18 mouse cellular contexts compared by ENCODE assay signal in the genomic region with DNA sequence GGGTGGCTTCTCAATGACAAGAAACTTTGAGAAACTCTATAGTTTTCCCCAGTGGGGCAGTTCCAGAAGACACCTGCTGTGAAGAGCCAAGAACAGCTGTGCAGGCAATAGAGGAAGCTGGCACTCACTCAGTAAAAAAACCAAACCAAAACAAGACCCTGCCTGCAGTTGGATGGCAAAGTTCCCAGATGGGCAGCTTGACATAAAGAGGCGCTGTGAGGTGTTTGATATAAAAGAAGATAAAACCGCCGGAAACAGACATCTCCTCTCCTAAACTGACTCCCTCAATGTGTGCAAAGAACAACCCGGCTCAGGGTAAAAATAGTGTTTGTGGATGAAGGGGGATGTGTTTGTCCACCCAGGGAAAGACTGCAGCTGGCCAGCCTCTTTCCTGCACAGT. TPM values are rescaled to one million over a fixed set of nuclear protein-coding genes. Genes with fewer than 3 reads are reported as not detected.
A peak's percentile ranks its signal among the peaks of the same experiment; 100 is the strongest.
DNase-seq lines count a peak whose midpoint lies in the region; ATAC-seq and TF ChIP-seq lines count a peak whose summit lies in the region.
"Had no signal": no experiment of that assay in that cellular context is flagged by ENCODE, and none has a peak within 500 bp of the region (broad histone marks: within the 10 kb centered on the region; RNA-seq: fewer than 3 reads in every experiment).

No protein-coding gene starts in this region.

- H3K9me3 ChIP-seq in hindbrain, embryonic 14.5 days (ENCODE audit: control insufficient read depth, low read length), result no peaks in the 10 kb centered on the region
- H3K9me3 ChIP-seq in hindbrain, embryonic 11.5 days (ENCODE audit: control insufficient read depth, low read length), result no peaks in the 10 kb centered on the region
- H3K9me3 ChIP-seq: megakaryocyte, embryonic 14.5 days; neural tube, embryonic 12.5 days had no signal

- H3K27ac ChIP-seq in hindbrain, embryonic 14.5 days, result no peak overlapping the region
- H3K27ac ChIP-seq in hindbrain, embryonic 11.5 days (ENCODE audit: low read depth, low read length), result no peak overlapping the region
- H3K27ac ChIP-seq in thymus, adult 2 months (ENCODE audit: control insufficient read depth, insufficient read depth, low read length), result peak overlapping the region; percentile 99
- H3K27ac ChIP-seq: neural tube, embryonic 12.5 days had no signal

- no peak for TF ChIP-seq POLR2A in thymus, adult 2 months (IDR thresholded peaks at IDR 0.05; ENCODE audit: control insufficient read depth, extremely low read depth, insufficient read depth, low read length, poor library complexity)

- H3K36me3 ChIP-seq in hindbrain, embryonic 14.5 days (replicated peaks; ENCODE audit: control insufficient read depth, insufficient read depth), result no peaks in the 10 kb centered on the region
- H3K36me3 ChIP-seq in hindbrain, embryonic 11.5 days (ENCODE audit: control insufficient read depth, insufficient read depth, low read length), result no peaks in the 10 kb centered on the region
- no peaks in the 10 kb centered on the region for H3K36me3 ChIP-seq in thymus, adult 2 months (ENCODE audit: control insufficient read depth, insufficient read depth, low read length)
- H3K36me3 ChIP-seq: neural tube, embryonic 12.5 days had no signal

- no peak overlapping the region for H3K4me2 ChIP-seq in hindbrain, embryonic 14.5 days (replicated peaks)
- H3K4me2 ChIP-seq in hindbrain, embryonic 11.5 days (replicated peaks; ENCODE audit: low read depth, low read length), result no peak overlapping the region
- H3K4me2 ChIP-seq: neural tube, embryonic 12.5 days had no signal

- no peak overlapping the region for H3K4me3 ChIP-seq in hindbrain, embryonic 14.5 days (replicated peaks; ENCODE audit: low read length)
- H3K4me3 ChIP-seq in hindbrain, embryonic 11.5 days (ENCODE audit: low read depth, low read length), result no peak overlapping the region
- H3K4me3 ChIP-seq in thymus, adult 2 months (ENCODE audit: control insufficient read depth, insufficient read depth, low read length), result peak overlapping the region; percentile 23
- H3K4me3 ChIP-seq: megakaryocyte, embryonic 14.5 days; neural tube, embryonic 12.5 days had no signal

- H3K9ac ChIP-seq in hindbrain, embryonic 14.5 days, result no peak overlapping the region
- H3K9ac ChIP-seq in hindbrain, embryonic 11.5 days (ENCODE audit: low read depth, low read length), result no peak overlapping the region
- H3K9ac ChIP-seq: neural tube, embryonic 12.5 days had no signal

- no peaks in the 10 kb centered on the region for H3K27me3 ChIP-seq in hindbrain, embryonic 14.5 days (ENCODE audit: control insufficient read depth, insufficient read depth, low read length)
- no peaks in the 10 kb centered on the region for H3K27me3 ChIP-seq in hindbrain, embryonic 11.5 days (ENCODE audit: control insufficient read depth, insufficient read depth, low read length)
- no peaks in the 10 kb centered on the region for H3K27me3 ChIP-seq in thymus, adult 2 months (ENCODE audit: control insufficient read depth, insufficient read depth, low read length)
- H3K27me3 ChIP-seq: neural tube, embryonic 12.5 days had no signal

- H3K4me1 ChIP-seq in hindbrain, embryonic 14.5 days (replicated peaks; ENCODE audit: control insufficient read depth, insufficient read depth, low read length), result no peaks in the 10 kb centered on the region
- H3K4me1 ChIP-seq in hindbrain, embryonic 11.5 days (replicated peaks; ENCODE audit: control insufficient read depth, insufficient read depth, low read length), result no peaks in the 10 kb centered on the region
- H3K4me1 ChIP-seq in thymus, adult 2 months (replicated peaks; ENCODE audit: control insufficient read depth, insufficient read depth, low read length), result peaks cover 73% of the 10 kb centered on the region
- H3K4me1 ChIP-seq: neural tube, embryonic 12.5 days had no signal

- ATAC-seq in hindbrain, embryonic 14.5 days (ENCODE audit: low FRiP score), result no peak
- ATAC-seq in hindbrain, embryonic 11.5 days (ENCODE audit: low FRiP score), result no peak
- peak; percentile 68 to 78 for ATAC-seq in hematopoietic stem cell, adult 5-6 weeks (replicated peaks in 1 of 2; ENCODE audit: insufficient read depth in 1 of 2, low FRiP score in 2 of 2, low TSS enrichment in 1 of 2, low read depth in 1 of 2, poor library complexity in 2 of 2, severe bottlenecking in 2 of 2)
- ATAC-seq: intestine, postnatal 0 days had no signal

- DNase-seq in hindbrain, embryonic 14.5 days (ENCODE audit: low spot score), result peak; percentile 24
- DNase-seq in hindbrain, embryonic 11.5 days (ENCODE audit: low spot score), result no peak
- peak; percentile 30 for DNase-seq in CD4-positive, CD25-positive, alpha-beta regulatory T cell, adult 2 months (ENCODE audit: low read depth, low spot score)
- peak; percentile 68 for DNase-seq in thymus, adult 2 months
- no peak for DNase-seq in urinary bladder, adult 2 months (ENCODE audit: low spot score)
- DNase-seq in ovary, postnatal 36 days (ENCODE audit: low spot score), result no peak
- DNase-seq: adrenal gland, postnatal 25 days; cerebellum, adult 11 months; embryo, embryonic 11 days; lung, adult 18-20 months had no signal

- TF ChIP-seq CTCF in thymus, adult 2 months (IDR thresholded peaks at IDR 0.05; ENCODE audit: borderline replicate concordance, control insufficient read depth, extremely low read depth, insufficient read depth, low read length, poor library complexity), result no peak

- 73% methylated on average over 4 of the region's 4 CpGs for WGBS in hindbrain, embryonic 14.5 days
- 94% methylated on average over 4 of the region's 4 CpGs for WGBS in hindbrain, embryonic 11.5 days
- 5% methylated on average over 4 of the region's 4 CpGs for WGBS in thymus, adult 2 months

RNA-seq across cellular contexts. Expression of a gene that starts 6.8 kb away (rescaled TPM):
- 0.13 and 0.21 TPM in 2 replicates for polyA plus RNA-seq in hindbrain, embryonic 14.5 days (2014; fragmentation: Nextera tagmentation; extraction: Ambion mirVana)
- polyA plus RNA-seq in hindbrain, embryonic 11.5 days (2014; fragmentation: Nextera tagmentation; extraction: Ambion mirVana), result 0.10 TPM in 1 of 2 replicates, not detected in the other
- total RNA-seq in hematopoietic stem cell, adult 5-6 weeks (2017), result 467 and 604 TPM in 2 replicates
- 401 and 406 TPM in 2 replicates for polyA plus RNA-seq in thymus, adult 2 months (2012; rRNA removed)
- 0.03 and 0.06 TPM in 2 replicates for polyA plus RNA-seq in urinary bladder, adult 2 months (2012; rRNA removed)
- total RNA-seq: adrenal gland, postnatal 25 days; heart, postnatal 25 days had no signal
- polyA plus RNA-seq: intestine, postnatal 0 days; limb, embryonic 11.5 days; small intestine, adult 2 months had no signal

RNA-seq across cellular contexts. Expression of a gene that starts 27.9 kb away (rescaled TPM):
- polyA plus RNA-seq in hindbrain, embryonic 14.5 days (2014; fragmentation: Nextera tagmentation; extraction: Ambion mirVana), result 0.32 and 0.98 TPM in 2 replicates
- polyA plus RNA-seq in hindbrain, embryonic 11.5 days (2014; fragmentation: Nextera tagmentation; extraction: Ambion mirVana), result 0.33 and 0.36 TPM in 2 replicates
- total RNA-seq in hematopoietic stem cell, adult 5-6 weeks (2017), result 3.5 and 4.1 TPM in 2 replicates
- polyA plus RNA-seq in thymus, adult 2 months (2012; rRNA removed), result 8.5 and 10.9 TPM in 2 replicates
- 7.7 and 9.9 TPM in 2 replicates for polyA plus RNA-seq in urinary bladder, adult 2 months (2012; rRNA removed)

RNA-seq across cellular contexts. Expression of a gene that starts 54.7 kb away (rescaled TPM):
- polyA plus RNA-seq in hindbrain, embryonic 14.5 days (2014; fragmentation: Nextera tagmentation; extraction: Ambion mirVana), result not detected in 2 replicates
- not detected in 2 replicates for polyA plus RNA-seq in hindbrain, embryonic 11.5 days (2014; fragmentation: Nextera tagmentation; extraction: Ambion mirVana)
- not detected in 2 replicates for total RNA-seq in hematopoietic stem cell, adult 5-6 weeks (2017)
- 0.13 TPM in 1 of 2 replicates, not detected in the other for polyA plus RNA-seq in thymus, adult 2 months (2012; rRNA removed)
- polyA plus RNA-seq in urinary bladder, adult 2 months (2012; rRNA removed), result not detected in 2 replicates
- total RNA-seq: adrenal gland, postnatal 25 days; heart, postnatal 25 days had no signal
- polyA plus RNA-seq: gonadal fat pad, adult 2 months; intestine, postnatal 0 days; limb, embryonic 11.5 days; neural tube, embryonic 12.5 days; small intestine, adult 2 months had no signal

Comparison
In these comparisons a context has a peak if more than half of its experiments do, and no peak if none do; other contexts are left out.
1. DNase-seq: peak in hindbrain, embryonic 14.5 days (single experiment), CD4-positive, CD25-positive, alpha-beta regulatory T cell, adult 2 months (single experiment) and thymus, adult 2 months (single experiment); none in hindbrain, embryonic 11.5 days (single experiment), urinary bladder, adult 2 months (single experiment) and ovary, postnatal 36 days (single experiment).
2. ATAC-seq: peak in hematopoietic stem cell, adult 5-6 weeks (2 of 2); none in hindbrain, embryonic 14.5 days (single experiment) and hindbrain, embryonic 11.5 days (single experiment).
3. RNA of a gene that starts 6.8 kb away (polyA plus RNA-seq): 401 to 406 TPM in thymus, adult 2 months; 0.13 to 0.21 TPM in hindbrain, embryonic 14.5 days, 0.03 to 0.06 TPM in urinary bladder, adult 2 months and 0.10 TPM in hindbrain, embryonic 11.5 days; every median in the first group is over 100 times any median in the second.